Mouse (Mus musculus): Measurements from ENCODE around the gene AY358078. TPM values are rescaled to one million over a fixed set of nuclear protein-coding genes. Genes with fewer than 3 reads are reported as not detected.

Gene AY358078
- polyA plus RNA-seq, 1 experiment: not detected

DNA sequence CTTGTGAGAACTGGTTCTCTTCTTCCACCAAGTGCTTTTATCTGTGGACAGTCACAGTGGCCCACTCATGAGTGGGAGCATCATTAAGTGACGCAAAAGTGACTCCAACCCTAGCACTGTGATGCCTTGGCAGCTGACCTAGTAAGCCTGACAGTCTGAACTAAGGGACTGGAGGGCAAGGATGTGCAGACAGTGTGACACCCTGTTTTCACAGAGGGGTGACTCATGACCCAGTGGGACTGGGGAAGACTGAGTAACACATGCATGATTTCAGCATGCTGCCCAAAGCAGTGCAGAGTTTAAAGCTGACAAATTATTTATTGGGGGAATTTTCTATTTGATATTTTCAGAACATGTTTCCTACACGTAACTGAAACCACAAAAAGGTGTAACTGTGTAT lies 70.9 kb downstream of the AY358078 start:
- Histone ChIP-seq H3K4me1 (ENCODE audit: control insufficient read depth, insufficient read depth, low read length) (0 out of 2 replicates have a peak, but pooled peaks cover 2% of the 10 kb centered on the region), H3K27ac (ENCODE audit: insufficient read depth, low read depth, low read length) (no peak overlapping the region), H3K4me3 (ENCODE audit: insufficient read depth, low read length) (no peak overlapping the region)
- TF ChIP-seq CTCF (IDR thresholded peaks at IDR 0.05; ENCODE audit: low read depth, low read length): no peak
- no peak for TF ChIP-seq POLR2A (IDR thresholded peaks at IDR 0.05; ENCODE audit: borderline replicate concordance, low read depth, low read length)

DNA sequence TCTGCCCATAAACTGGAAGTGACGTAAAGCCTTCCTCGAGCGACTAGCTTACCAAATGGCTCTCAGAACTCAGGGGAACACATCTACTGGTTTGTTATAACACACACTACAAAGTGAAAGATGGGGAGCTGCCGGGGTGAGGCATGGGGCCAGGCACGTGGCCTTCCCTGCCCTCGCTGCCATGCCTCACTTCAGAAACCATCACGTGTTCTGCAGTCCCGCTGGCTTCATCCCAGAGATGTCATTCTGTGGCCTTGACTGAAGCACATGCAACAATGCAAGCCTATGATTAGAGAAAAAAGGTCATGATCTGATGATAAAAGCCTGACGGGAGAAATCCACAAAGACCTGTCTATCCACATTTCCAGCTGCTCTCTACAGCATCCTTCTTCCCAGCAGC lies 71.9 kb downstream of the AY358078 start:
- Histone ChIP-seq H3K4me3 (ENCODE audit: insufficient read depth, low read length) (no peak overlapping the region), H3K4me1 (ENCODE audit: control insufficient read depth, insufficient read depth, low read length) (0 out of 2 replicates have a peak, but pooled peaks cover 2% of the 10 kb centered on the region), H3K27ac (ENCODE audit: insufficient read depth, low read depth, low read length) (no peak overlapping the region)
- TF ChIP-seq CTCF (IDR thresholded peaks at IDR 0.05; ENCODE audit: low read depth, low read length): no peak
- no peak for TF ChIP-seq POLR2A (IDR thresholded peaks at IDR 0.05; ENCODE audit: borderline replicate concordance, low read depth, low read length)

Other genes with a start within 250 kb of the AY358078 start
- not detected in 2 replicates for gene Gm5622, start 247.3 kb upstream of the AY358078 start, polyA plus RNA-seq (2012; ENCODE audit: insufficient read depth, insufficient read length, missing spikeins)
- gene Gm17175, start 226.0 kb upstream of the AY358078 start, polyA plus RNA-seq (2012; ENCODE audit: insufficient read depth, insufficient read length, missing spikeins): not detected in 2 replicates
- not detected in 2 replicates for gene Gm17174, start 207.9 kb upstream of the AY358078 start, polyA plus RNA-seq (2012; ENCODE audit: insufficient read depth, insufficient read length, missing spikeins)
- not detected in 2 replicates for gene Gm17078, start 188.7 kb upstream of the AY358078 start, polyA plus RNA-seq (2012; ENCODE audit: insufficient read depth, insufficient read length, missing spikeins)
- gene Gm4181, start 164.4 kb upstream of the AY358078 start, polyA plus RNA-seq (2012; ENCODE audit: insufficient read depth, insufficient read length, missing spikeins): not detected in 2 replicates
- gene Gm17079, start 104.6 kb upstream of the AY358078 start, polyA plus RNA-seq (2012; ENCODE audit: insufficient read depth, insufficient read length, missing spikeins): not detected in 2 replicates
- not detected in 2 replicates for gene Gm5800, start 82.9 kb upstream of the AY358078 start, polyA plus RNA-seq (2012; ENCODE audit: insufficient read depth, insufficient read length, missing spikeins)
- gene Ang4, start 26.5 kb upstream of the AY358078 start, polyA plus RNA-seq (2012; ENCODE audit: insufficient read depth, insufficient read length, missing spikeins): not detected in 2 replicates
- gene Ear6, start 53.7 kb downstream of the AY358078 start, polyA plus RNA-seq (2012; ENCODE audit: insufficient read depth, insufficient read length, missing spikeins): not detected in 2 replicates
- gene Mettl17, start 84.8 kb downstream of the AY358078 start, polyA plus RNA-seq (2012; ENCODE audit: insufficient read depth, insufficient read length, missing spikeins): 18.6 and 19.4 TPM in 2 replicates
- 0.44 and 1.2 TPM in 2 replicates for gene Slc39a2, start 92.8 kb downstream of the AY358078 start, polyA plus RNA-seq (2012; ENCODE audit: insufficient read depth, insufficient read length, missing spikeins)
- 0.91 and 2.5 TPM in 2 replicates for gene Ndrg2, start 114.1 kb downstream of the AY358078 start, polyA plus RNA-seq (2012; ENCODE audit: insufficient read depth, insufficient read length, missing spikeins)
- gene Tppp2, start 118.4 kb downstream of the AY358078 start, polyA plus RNA-seq (2012; ENCODE audit: insufficient read depth, insufficient read length, missing spikeins): not detected in 2 replicates
- gene Rnase13, start 122.7 kb downstream of the AY358078 start, polyA plus RNA-seq (2012; ENCODE audit: insufficient read depth, insufficient read length, missing spikeins): not detected in 2 replicates
- 4.3 and 5.8 TPM in 2 replicates for gene Arhgef40, start 184.7 kb downstream of the AY358078 start, polyA plus RNA-seq (2012; ENCODE audit: insufficient read depth, insufficient read length, missing spikeins)
- gene Tmem253, start 215.6 kb downstream of the AY358078 start, polyA plus RNA-seq (2012; ENCODE audit: insufficient read depth, insufficient read length, missing spikeins): not detected in 2 replicates
- gene Zfp219, start 220.7 kb downstream of the AY358078 start, polyA plus RNA-seq (2012; ENCODE audit: insufficient read depth, insufficient read length, missing spikeins): 31.2 and 43.5 TPM in 2 replicates
- not detected in 2 replicates for gene Olfr221, start 242.4 kb downstream of the AY358078 start, polyA plus RNA-seq (2012; ENCODE audit: insufficient read depth, insufficient read length, missing spikeins)